Mouse (Mus musculus): ENCODE data around the gene Ptn. TPM values are rescaled to one million over a fixed set of nuclear protein-coding genes. Genes with fewer than 3 reads are reported as not detected.
"Not testable (repeated sequence)": the region's sequence is repeated elsewhere in the genome, so short reads cannot be mapped to it uniquely, and the experiment has no call there.

The Ptn gene
- total RNA-seq, 2 experiments from 2014 or later: not detected

DNA sequence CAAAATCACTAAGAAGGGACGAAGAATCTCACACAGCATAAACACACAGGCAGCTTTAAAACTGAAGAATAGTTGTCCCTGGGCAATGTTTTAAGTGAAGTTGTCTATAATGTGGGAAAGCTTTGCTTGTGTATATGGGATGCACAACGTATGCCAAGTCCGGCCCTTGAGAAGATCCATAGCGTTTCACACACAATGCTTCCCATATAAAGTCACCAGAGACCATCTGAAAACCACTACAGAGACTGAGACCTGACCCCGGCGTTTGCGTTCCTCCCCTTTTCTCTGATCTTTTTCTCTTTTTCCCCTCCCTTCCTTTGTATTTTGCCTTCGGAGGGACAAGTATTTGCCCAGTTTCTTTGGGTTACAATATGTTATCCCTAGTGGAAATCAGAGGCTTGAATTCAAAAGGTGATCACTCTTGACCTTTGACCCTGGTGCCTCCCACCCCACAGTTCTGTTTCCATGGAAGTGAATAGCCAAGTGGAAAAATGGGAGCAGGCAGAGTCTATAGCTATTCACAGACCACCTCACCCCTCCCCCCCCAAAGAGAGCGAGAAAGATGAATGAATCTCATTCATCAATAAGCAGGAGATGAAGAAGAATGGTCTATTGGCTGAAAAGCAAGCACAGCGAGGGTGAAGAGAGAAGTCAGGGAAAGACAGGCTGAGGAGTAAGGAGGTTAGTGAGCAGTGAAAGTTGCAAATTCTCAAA, 34.2 kb downstream of the Ptn start:
- ATAC-seq (replicated peaks; ENCODE audit: poor library complexity, severe bottlenecking): no peak

DNA sequence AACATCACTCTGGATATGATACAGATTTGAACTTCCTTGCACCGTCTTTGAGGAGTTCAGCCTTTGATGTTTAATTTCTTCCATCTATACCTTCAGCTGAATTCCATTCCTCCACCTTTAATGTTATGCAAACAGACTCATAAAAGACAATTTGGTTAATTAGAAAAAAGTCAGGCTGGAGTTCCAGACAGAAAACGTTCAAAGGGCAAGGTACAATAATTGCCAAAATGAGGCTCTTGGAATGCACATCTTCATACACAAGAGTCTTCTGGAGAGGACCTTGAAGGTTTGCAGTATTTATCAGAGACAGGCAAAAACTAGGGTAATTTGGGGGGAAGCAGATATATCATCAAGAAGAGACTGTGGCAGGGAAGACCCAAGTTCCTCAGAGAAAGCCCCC, 37.5 kb downstream of the Ptn start:
- no peak for ATAC-seq (replicated peaks; ENCODE audit: poor library complexity, severe bottlenecking)

DNA sequence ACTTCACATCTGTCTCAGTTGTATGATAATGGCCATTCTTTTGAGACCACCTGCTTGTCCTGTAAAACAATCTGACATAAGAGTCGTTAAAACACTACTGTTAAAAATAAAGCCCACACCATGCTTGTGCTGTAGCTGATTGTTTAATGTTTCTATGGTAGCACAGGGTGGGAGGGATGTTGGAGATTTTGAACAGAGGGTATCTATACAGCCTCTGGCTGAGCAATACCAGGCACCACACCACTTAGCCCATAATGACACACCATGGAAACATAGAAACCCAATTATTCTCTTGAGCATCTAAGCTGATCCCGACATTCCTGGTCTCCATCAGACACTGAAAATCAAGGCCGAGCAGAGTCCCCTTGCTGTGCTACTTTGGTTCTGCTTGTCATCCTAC, 41.0 kb downstream of the Ptn start:
- no peak for ATAC-seq (replicated peaks; ENCODE audit: poor library complexity, severe bottlenecking)

DNA sequence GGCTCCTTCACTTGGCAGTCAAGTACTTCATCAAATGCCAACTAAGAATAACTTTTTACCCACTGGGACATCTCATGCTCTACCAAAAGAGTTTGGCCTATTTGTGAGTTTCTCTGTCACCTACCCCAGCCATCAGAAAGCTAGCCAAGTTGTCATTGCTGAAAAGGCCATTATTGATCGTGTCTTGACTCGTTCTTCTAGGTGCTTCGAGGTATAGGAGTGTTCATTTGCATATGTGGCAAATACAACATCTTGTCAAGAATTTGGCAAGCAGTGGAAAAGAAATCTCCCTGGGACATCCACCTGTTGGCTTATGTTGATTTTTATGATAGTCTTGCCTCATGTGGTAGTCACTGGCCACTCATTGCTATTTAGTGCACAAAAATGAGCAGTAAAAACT, 43.1 kb downstream of the Ptn start:
- no peak for ATAC-seq (replicated peaks; ENCODE audit: poor library complexity, severe bottlenecking)

DNA sequence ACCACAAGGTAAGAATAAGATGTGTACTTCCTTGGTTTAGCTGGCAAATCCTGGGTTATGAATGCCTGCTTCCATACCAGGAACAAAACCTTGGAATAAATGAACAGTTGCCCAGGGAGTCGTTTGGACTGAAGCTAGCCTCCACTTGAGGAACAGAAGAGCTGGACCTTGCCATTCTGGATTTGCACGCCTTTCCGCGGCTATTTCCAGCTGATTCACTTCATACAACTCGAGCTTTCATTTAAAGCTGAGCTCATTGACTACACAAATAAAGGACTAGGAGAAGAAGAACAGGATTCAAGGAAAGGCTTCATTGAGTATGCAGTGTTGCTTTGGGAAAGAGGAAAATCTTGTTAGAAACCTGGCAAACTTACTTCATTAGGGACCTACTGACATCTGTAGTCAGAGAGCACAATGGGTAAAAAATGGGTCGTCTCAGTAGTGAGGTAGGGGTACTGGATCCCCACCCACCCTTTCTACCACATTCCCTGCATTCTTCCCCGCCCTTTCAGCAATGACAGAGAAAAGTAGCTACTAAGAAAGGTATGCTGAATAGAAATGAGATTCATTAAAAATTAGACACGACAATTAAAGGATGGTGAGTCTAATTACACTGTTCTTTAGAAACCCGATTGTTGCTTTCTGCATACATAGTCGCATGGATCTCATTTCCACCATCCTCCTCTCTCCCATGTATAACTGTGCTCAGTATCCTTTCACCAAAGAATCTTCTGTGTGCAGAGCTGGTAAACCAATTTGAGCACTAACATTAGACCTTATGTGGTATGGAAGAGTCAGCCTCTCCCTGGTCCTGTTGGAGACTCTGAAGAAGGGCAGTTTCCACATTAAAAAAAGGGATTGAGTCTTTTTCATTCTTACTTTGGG, 54.8 kb downstream of the Ptn start:
- ATAC-seq (replicated peaks; ENCODE audit: poor library complexity, severe bottlenecking): no peak

DNA sequence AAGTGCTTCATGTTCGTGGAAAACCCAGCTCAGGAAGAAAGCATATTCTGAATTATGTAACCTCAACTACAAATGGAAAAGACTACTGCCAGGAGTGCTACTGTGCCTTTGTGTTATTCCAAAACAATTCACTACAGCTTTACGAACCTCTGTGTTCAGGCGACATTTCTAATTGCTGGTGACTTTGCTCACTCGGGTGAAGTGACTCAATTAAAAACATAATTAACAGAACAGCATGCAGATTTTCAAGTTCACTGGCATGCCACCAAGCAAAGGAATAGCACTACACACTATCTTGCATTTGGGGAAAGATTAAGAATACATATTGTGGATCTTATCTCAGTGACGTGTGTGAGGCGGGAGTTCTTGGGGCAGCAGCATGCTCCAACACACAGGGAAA, 57.1 kb downstream of the Ptn start:
- ATAC-seq (replicated peaks; ENCODE audit: poor library complexity, severe bottlenecking): no peak

DNA sequence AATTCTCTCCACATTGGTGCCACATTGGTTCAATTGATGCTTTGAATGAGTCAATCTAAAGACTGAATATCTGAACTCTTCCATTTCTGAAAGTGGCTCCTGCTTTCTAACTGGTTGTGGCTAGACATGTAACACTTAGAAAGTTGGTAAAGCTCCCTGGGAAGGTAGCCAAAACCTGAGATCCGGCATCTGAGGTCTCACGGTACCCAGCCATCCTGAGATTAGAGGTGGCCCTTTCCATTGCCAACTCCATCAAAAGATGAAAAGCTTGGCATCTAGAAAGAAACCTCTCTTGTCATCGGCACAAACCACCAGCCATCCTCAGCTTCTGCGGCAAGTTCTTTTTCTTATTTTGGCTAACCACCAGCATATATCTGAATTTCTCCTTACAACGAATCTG, 70.2 kb downstream of the Ptn start:
- ATAC-seq (replicated peaks; ENCODE audit: poor library complexity, severe bottlenecking): no peak

DNA sequence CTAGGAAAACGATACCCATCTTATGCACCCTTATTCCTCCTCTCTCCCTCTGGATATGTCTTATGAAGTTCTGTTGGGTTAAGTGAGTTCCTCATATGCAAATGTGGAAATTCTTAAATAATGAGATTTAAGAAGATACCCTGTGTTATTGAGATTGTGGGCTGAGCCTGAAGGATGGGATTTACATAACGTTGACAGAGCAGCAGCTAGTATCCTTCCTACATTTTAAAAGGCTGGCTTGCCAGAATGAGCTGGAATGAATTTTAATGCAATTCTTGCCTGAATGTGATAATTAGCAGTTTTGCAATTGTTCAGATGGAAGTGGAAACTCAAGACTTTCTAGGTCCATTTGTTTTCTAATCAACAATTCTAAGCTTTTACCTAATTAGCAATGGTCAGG, 73.3 kb downstream of the Ptn start:
- no peak for ATAC-seq (replicated peaks; ENCODE audit: poor library complexity, severe bottlenecking)

DNA sequence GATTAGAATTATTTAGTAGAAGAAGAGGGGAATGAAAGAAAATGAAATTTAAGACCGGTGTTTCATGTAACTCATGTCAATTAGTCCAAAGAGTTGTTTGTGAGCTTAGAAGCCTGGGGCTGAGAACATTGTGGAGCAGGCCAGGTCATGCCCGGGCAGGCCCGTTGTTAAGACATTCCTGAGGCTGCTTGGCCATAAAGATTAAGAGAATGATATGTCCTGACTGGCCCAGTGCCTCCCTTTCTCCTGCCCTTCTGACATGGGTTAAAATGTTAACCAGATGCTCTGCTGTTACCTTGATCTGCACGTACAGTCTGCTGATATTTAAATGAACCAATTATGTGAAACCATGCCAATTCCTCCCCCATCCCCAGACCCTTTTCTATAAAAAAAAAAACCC, 74.4 kb downstream of the Ptn start:
- not testable (repeated sequence) for ATAC-seq (replicated peaks; ENCODE audit: poor library complexity, severe bottlenecking)

DNA sequence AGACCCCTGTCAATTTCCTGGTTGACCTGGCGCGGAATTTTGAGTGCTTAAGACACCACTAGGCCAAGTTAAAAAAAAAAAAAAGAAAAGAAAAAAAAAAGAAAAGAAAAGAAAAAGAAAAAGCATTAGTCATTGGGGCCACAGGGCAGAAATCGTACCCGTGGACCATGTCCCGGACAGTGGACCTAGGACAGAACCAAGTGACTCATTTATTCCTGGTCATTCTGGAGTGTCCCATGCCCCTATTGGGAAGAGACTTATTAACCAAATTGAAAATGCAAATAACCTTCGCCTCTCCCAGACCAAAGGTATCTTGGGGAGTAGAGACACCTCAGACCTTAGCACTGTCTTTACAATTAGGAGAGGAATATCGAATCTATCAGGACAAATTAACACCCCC, 80.2 kb downstream of the Ptn start:
- not testable (repeated sequence) for ATAC-seq (replicated peaks; ENCODE audit: poor library complexity, severe bottlenecking)

DNA sequence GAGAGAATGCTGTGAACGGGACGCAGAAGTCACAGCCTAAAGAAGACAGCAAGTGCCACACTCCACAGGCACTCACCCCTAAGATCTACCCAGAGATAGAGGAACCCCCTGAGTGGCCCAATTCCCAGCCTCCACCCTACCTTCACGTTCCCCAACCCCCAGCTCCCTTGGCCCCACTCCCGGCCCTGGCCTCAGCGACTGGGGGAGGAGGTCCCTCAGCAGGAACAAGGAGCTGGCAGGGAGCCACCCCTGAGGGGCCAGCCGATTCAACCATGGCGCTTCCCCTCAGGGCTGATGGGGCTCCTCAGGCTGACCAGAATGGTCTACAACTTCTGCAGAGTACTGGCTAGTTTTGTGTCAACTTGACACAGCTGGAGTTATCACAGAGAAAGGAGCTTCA, 81.9 kb downstream of the Ptn start:
- no peak for ATAC-seq (replicated peaks; ENCODE audit: poor library complexity, severe bottlenecking)

DNA sequence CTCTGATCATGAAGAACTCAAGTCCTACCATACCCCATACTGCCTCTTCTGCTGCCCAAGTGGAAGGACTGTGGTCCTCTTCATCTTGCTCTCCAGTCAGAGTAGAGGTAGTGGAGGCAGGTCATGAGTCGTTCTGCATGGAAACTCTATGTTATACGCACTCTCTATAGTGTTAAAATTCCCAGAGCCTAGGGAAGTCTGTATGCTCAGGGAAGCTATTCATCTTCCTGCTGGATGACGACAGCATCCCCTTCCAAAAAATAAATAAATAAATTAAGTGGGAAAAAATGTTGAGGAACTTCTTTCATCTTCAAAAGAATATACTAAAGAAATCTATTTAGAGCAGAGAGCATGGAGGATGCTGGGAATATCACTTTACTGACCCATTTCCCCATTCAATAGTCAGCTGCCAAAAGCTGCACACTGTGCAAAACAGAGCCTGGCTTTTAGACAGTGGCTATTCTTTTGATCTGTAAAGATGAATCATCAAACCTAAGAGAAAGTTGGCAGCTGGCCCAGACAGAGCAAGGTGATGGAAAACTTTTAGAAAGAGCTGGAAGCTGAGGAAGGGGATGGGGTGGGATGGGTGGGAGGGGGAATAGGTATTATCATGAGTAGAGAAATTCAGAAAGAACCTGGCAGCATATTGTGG, 84.4 kb downstream of the Ptn start:
- ATAC-seq (replicated peaks; ENCODE audit: poor library complexity, severe bottlenecking): no peak

DNA sequence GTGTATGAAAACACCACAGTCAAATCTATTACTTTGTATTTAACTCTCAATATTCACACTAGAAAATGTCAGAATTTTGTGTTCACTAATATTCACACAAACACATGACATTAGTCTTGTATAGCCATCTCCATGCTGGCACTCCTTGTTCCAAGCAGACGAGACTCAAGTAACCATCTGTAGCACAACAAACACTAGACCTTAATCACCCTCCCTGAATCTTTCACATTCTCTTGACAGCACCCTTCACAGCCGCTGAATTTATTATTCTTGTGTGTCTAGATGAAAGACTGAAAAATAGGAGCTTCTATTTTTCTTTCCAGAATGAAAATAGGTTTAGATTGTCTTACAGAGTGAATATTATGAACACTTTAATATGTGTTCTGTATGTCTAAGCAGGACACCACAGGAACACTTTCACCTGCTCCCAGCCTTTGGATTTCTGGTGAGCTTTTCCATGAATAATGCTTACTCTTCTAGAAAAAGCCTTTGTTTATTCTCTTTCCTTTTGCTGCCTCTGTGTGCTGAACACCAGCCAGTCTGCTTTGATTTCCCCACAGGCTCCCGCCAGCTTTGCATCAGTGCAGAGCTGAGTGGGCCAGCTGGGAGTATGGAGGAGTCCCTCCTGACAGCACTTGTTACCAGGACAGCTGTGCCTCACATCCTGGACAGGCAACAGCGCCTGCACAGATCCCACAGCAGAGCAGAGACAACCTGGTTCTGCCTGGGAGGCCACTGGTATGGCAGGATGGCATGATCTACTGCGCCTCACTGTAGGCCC, 87.1 kb downstream of the Ptn start:
- no peak for ATAC-seq (replicated peaks; ENCODE audit: poor library complexity, severe bottlenecking)

DNA sequence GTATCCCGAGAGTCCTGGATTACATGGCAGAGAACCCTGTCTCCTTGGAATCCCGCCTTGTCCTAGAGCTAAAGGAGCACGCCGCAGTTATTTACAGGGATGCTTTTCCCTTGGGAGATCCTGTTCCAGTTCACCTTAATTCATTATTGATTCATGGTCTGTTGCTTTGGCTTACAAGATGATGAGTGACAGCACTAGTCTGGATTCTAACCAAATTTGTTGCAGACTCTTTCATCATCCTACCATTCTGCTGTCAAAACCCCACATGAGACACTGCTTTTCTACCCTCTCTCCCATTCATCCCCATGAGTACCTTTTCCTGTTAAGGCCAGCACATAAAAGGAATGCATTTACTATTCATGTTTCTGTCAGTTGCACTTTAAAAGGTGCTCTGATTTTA, 96.7 kb downstream of the Ptn start:
- ATAC-seq (replicated peaks; ENCODE audit: poor library complexity, severe bottlenecking): no peak

DNA sequence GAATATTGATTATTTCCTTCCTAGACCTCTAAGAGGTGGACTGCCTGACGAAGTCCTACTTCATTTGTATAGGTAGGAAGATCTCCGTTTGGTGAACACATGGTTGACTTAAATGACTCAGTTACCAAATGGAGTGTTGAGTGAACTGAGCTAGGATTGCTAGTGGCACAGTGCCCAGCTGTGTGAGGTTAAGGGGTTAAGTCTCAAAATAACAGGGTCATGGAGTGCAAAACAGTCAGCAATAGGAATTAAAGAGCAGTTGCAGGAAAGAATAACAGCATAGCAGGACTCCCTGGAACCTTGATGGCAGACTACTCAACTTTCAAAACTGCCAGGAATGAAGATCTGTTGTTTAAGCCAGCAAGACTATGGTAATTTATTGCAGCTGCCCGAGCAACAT, 114.5 kb downstream of the Ptn start:
- ATAC-seq (replicated peaks; ENCODE audit: poor library complexity, severe bottlenecking): no peak

DNA sequence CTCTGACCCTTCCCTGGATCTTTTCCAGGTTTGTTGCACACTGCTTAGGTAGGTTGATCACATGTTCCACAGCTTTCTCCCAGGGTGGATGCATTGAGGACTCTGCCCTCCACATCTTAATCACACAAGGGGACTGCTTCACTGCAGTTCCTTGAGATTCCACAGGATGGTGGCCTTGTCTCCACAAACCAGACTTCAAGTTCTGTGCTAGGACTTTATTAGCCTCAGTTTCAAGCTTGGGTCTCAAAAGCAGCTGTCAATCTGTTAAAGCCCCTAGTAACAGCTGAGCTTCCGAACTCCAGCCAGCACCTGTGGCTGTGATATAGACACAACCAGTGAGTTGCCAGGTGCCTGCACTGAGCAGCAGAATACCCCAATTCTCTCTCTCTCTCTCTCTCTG, 118.5 kb downstream of the Ptn start:
- no peak for ATAC-seq (replicated peaks; ENCODE audit: poor library complexity, severe bottlenecking)

DNA sequence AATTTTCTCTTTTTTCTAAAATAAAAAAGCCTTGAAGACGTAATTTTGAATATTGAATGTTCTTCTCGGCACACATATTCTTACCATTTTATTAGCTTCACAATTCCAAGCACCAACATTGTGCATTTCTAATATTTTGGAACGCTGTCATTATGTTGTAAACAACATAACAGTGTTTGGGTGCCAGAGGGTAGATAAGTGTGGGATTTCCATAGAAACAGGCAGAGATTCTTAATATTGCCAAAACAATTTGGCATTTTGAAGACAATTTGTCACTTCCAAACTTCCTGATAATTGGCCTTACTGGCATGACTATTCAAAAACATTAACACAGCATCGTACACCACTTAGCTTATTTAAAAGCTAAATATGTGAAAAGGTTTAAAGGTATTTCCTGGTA, 119.1 kb downstream of the Ptn start:
- ATAC-seq (replicated peaks; ENCODE audit: poor library complexity, severe bottlenecking): no peak

DNA sequence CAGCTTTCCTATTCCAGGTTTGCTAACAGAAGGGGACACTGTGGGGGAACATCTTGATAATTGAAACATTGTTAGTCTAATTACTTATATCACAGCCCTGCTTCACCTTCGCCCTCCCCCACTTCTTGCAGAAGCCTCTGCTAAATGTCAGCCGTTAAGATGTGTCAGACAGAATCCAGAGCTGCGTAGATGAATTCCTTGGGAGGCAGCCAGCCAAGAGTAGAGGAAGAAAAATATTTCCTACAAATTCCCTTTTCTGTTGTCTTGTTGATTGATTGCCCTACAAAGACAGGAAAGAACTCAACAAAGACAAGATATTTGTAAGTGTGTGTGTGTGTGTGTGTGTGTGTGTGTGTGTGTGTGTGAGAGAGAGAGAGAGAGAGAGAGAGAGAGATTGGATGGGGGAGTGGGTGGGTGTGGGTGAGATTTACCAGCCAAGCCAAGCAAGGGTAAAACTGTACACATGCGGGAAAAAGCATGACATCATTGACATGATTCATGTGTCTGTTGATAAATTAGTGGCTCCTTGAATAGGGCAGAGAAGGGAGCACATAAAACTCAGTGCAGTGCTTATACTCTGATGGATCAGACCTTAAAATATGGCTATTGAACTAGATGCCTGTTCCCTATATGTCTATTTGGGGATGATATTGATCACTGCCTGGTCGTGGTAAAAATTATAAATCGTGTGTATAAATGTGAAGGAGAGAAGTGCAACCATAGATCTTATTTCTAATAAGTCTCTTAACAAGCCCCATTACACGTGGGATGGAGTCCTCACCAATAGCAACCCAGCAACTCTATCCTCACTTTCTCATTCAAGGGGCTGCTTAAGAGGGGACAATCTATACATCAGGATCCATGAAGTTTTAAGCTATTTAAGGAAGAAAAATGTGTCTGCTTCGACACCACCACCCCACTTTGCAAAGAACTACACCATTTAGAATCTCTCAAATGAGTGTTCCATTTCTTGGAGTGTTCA, 133.0 kb downstream of the Ptn start:
- no peak for ATAC-seq (replicated peaks; ENCODE audit: poor library complexity, severe bottlenecking)

DNA sequence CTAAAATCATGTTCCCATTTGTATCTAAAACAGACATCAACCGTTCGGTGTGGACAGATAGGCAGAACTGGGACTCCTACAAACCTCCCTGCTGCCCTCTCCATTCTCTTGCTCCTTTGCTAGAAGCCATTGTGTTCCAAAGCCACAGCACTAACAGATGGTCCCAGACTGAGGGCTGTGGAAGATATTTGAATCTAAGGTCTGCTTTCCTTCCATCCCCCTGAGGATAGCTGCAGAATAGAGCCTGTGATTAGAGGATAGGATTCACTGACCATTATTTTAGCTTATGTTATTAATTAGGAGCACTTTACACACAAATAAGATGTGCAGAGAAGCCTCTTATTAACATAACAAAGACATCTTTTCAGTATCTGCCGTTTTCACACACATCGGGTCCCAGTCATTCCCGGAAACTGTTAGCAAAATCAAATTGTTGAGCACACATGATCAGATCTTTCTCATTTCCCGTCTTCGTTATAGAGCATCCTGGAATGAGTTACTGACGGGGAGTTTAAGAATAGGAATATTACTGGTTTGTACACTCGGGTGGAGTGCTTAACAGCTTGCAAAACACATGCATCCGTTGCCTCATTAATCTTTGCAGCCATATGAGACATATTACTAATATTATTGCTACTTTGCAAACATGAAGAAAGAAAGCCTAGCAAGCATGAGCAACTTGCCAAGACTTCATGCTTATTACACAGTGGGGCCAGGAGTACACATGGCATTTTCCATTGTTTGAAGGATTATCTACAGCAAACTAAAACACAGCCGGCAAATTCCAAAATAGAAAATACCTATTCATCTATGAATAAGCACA, 137.4 kb downstream of the Ptn start:
- no peak for ATAC-seq (replicated peaks; ENCODE audit: poor library complexity, severe bottlenecking)

Measured in granulocyte monocyte progenitor cell, adult 5-6 weeks (primary cell).